Mouse (Mus musculus) MEL (cell line): ENCODE data around the gene Fbxw7. TPM values are rescaled to one million over a fixed set of nuclear protein-coding genes. Genes with fewer than 3 reads are reported as not detected.

Source experiments
- DNase-seq: peaks from one replicate; pipeline ENCODE4 v3.0.0; 2011; ENCODE audit warnings: low read depth, low spot score
- H3K27ac ChIP-seq: 2 replicates; pipeline ENCODE4 v1.5.1; 2012; ENCODE audit warnings: low read depth, mild to moderate bottlenecking, control low read depth, low read length, moderate library complexity; ENCODE audit not compliant: control insufficient read depth
- H3K27me3 ChIP-seq, 2 experiments: fragments of 150-350 bp in 1 of 2; sonication (generic) in 1 of 2; 2 replicates each; pipeline ENCODE4 v1.6.1; 2012; ENCODE audit warnings: low read length in 2 of 2, mild to moderate bottlenecking in 2 of 2, improper control_type of control experiment in 1 of 2, moderate library complexity in 1 of 2; ENCODE audit not compliant: insufficient read depth in 2 of 2, control insufficient read depth in 1 of 2
- H3K36me3 ChIP-seq, 2 experiments: 2 replicates each; pipeline ENCODE4 v1.6.1; 2012 to 2014; ENCODE audit warnings: low read length in 2 of 2, improper control_type of control experiment in 1 of 2, inconsistent platforms in 1 of 2, mild to moderate bottlenecking in 1 of 2; ENCODE audit not compliant: insufficient read depth in 2 of 2, control insufficient read depth in 1 of 2
- H3K4me1 ChIP-seq, 2 experiments: fragments of 150-350 bp in 1 of 2; sonication (generic) in 1 of 2; 2 replicates each; pipeline ENCODE4 v1.6.1; 2012; ENCODE audit warnings: low read length in 2 of 2, improper control_type of control experiment in 1 of 2, mild to moderate bottlenecking in 1 of 2; ENCODE audit not compliant: insufficient read depth in 2 of 2, control insufficient read depth in 1 of 2
- H3K4me3 ChIP-seq, 2 experiments: fragments of 150-350 bp in 1 of 2; sonication (generic) in 1 of 2; 2 replicates each; pipeline ENCODE4 v1.5.1; 2012; ENCODE audit warnings: low read depth in 2 of 2, low read length in 2 of 2, mild to moderate bottlenecking in 2 of 2, moderate library complexity in 2 of 2, control low read depth in 1 of 2, improper control_type of control experiment in 1 of 2; ENCODE audit not compliant: control insufficient read depth in 1 of 2, insufficient read depth in 1 of 2
- H3K79me2 ChIP-seq: 2 replicates; pipeline ENCODE4 v1.6.1; 2012; ENCODE audit warnings: mild to moderate bottlenecking, low read length, moderate library complexity; ENCODE audit not compliant: control insufficient read depth, poor library complexity, insufficient read depth
- H3K9ac ChIP-seq: 2 replicates; pipeline ENCODE4 v1.6.1; 2012; ENCODE audit warnings: low read depth, mild to moderate bottlenecking, control low read depth, low read length, moderate library complexity; ENCODE audit not compliant: control insufficient read depth, poor library complexity, severe bottlenecking
- H3K9me3 ChIP-seq: fragments of 150-350 bp; sonication (generic); replicated peaks from 2 replicates; pipeline ENCODE4 v1.6.1; 2012; ENCODE audit warnings: mild to moderate bottlenecking, low read length, improper control_type of control experiment, moderate library complexity; ENCODE audit not compliant: insufficient read depth
- CHD1 ChIP-seq: IDR thresholded peaks from 2 replicates; pipeline ENCODE4 v1.6.1; 2012; ENCODE audit warnings: low read depth, mild to moderate bottlenecking, inconsistent platforms, low read length, improper control_type of control experiment
- CTCF ChIP-seq, 3 experiments: IDR thresholded peaks in 2 of 3; conservative IDR thresholded peaks in 1 of 3; 2 replicates each; pipeline ENCODE4 v1.5.1; 2011 to 2012; ENCODE audit warnings: low read length in 3 of 3, low read depth in 2 of 3, mild to moderate bottlenecking in 2 of 3, improper control_type of control experiment in 1 of 3, inconsistent platforms in 1 of 3, mixed read lengths in 1 of 3, moderate library complexity in 1 of 3; ENCODE audit not compliant: control insufficient read depth in 1 of 3, insufficient read depth in 1 of 3, poor library complexity in 1 of 3, severe bottlenecking in 1 of 3
- ETS1 ChIP-seq: IDR thresholded peaks from 2 replicates; pipeline ENCODE4 v1.6.1; 2012; ENCODE audit warnings: low read depth, mild to moderate bottlenecking, inconsistent platforms, low read length, improper control_type of control experiment, moderate library complexity
- GATA1 ChIP-seq: IDR thresholded peaks from 2 replicates; pipeline ENCODE4 v1.6.1; 2011; ENCODE audit warnings: low read depth, low read length, improper control_type of control experiment
- HCFC1 ChIP-seq: IDR thresholded peaks from 2 replicates; pipeline ENCODE4 v1.6.1; 2012; ENCODE audit warnings: low read depth, mild to moderate bottlenecking, inconsistent platforms, low read length, improper control_type of control experiment, moderate library complexity
- JUND ChIP-seq: IDR thresholded peaks from 2 replicates; pipeline ENCODE4 v1.6.1; 2011; ENCODE audit warnings: low read depth, mild to moderate bottlenecking, improper control_type of control experiment, low read length
- MAFK ChIP-seq: IDR thresholded peaks from 2 replicates; pipeline ENCODE4 v1.6.1; 2011; ENCODE audit warnings: low read depth, mild to moderate bottlenecking, low read length, improper control_type of control experiment, borderline replicate concordance
- MAX ChIP-seq: IDR thresholded peaks from 2 replicates; pipeline ENCODE4 v1.6.1; 2011; ENCODE audit warnings: low read length, improper control_type of control experiment
- MEF2A ChIP-seq: IDR thresholded peaks from 2 replicates; pipeline ENCODE4 v1.6.1; 2014; ENCODE audit warnings: low read depth, mild to moderate bottlenecking, inconsistent platforms, low read length, improper control_type of control experiment; ENCODE audit not compliant: poor library complexity, insufficient replicate concordance, severe bottlenecking; ENCODE audit errors: extremely low read depth
- MYB ChIP-seq: IDR thresholded peaks from 2 replicates; pipeline ENCODE4 v1.6.1; 2011; ENCODE audit warnings: mild to moderate bottlenecking, low read depth, low read length, improper control_type of control experiment
- MYC ChIP-seq: IDR thresholded peaks from 2 replicates; pipeline ENCODE4 v1.6.1; 2011; ENCODE audit warnings: low read depth, mild to moderate bottlenecking, low read length, improper control_type of control experiment, moderate library complexity
- NELFE ChIP-seq: IDR thresholded peaks from 2 replicates; pipeline ENCODE4 v1.6.1; 2011; ENCODE audit warnings: low read depth, low read length, improper control_type of control experiment
- NRF1 ChIP-seq: IDR thresholded peaks from 2 replicates; pipeline ENCODE4 v1.6.1; 2014; ENCODE audit warnings: low read depth, mild to moderate bottlenecking, inconsistent platforms, low read length, improper control_type of control experiment, moderate library complexity; ENCODE audit not compliant: poor library complexity, insufficient read depth, severe bottlenecking
- POLR2A ChIP-seq, 2 experiments: IDR thresholded peaks; 2 replicates each; pipeline ENCODE4 v1.6.1; 2011 to 2012; ENCODE audit warnings: low read length in 2 of 2, mild to moderate bottlenecking in 2 of 2, control low read depth in 1 of 2, improper control_type of control experiment in 1 of 2, low read depth in 1 of 2, moderate library complexity in 1 of 2; ENCODE audit not compliant: control insufficient read depth in 1 of 2, insufficient read depth in 1 of 2, poor library complexity in 1 of 2
- POLR2AphosphoS2 ChIP-seq: IDR thresholded peaks from 2 replicates; pipeline ENCODE4 v1.6.1; 2011; ENCODE audit warnings: low read length, improper control_type of control experiment
- RAD21 ChIP-seq: IDR thresholded peaks from 2 replicates; pipeline ENCODE4 v1.6.1; 2011; ENCODE audit warnings: mild to moderate bottlenecking, low read depth, low read length, improper control_type of control experiment
- RCOR1 ChIP-seq: IDR thresholded peaks from 2 replicates; pipeline ENCODE4 v1.6.1; 2012; ENCODE audit warnings: low read depth, mild to moderate bottlenecking, inconsistent platforms, low read length, improper control_type of control experiment
- SIN3A ChIP-seq: IDR thresholded peaks from 2 replicates; pipeline ENCODE4 v1.6.1; 2012; ENCODE audit warnings: low read length, improper control_type of control experiment, inconsistent platforms
- SMC3 ChIP-seq: IDR thresholded peaks from 2 replicates; pipeline ENCODE4 v1.6.1; 2011; ENCODE audit warnings: low read depth, low read length, improper control_type of control experiment
- TBP ChIP-seq: IDR thresholded peaks from 2 replicates; pipeline ENCODE4 v1.8.0; 2011; ENCODE audit warnings: low read depth, low read length, improper control_type of control experiment
- TCF12 ChIP-seq: IDR thresholded peaks from 2 replicates; pipeline ENCODE4 v1.6.1; 2014; ENCODE audit warnings: low read depth, mild to moderate bottlenecking, inconsistent platforms, low read length, improper control_type of control experiment, moderate library complexity
- UBTF ChIP-seq: IDR thresholded peaks from 2 replicates; pipeline ENCODE4 v1.6.1; 2012; ENCODE audit warnings: low read depth, mild to moderate bottlenecking, inconsistent platforms, low read length, improper control_type of control experiment, moderate library complexity, borderline replicate concordance; ENCODE audit not compliant: insufficient read depth
- USF2 ChIP-seq, 2 experiments: IDR thresholded peaks; 2 replicates each; pipeline ENCODE4 v1.6.1; 2011 to 2012; ENCODE audit warnings: improper control_type of control experiment in 2 of 2, low read length in 2 of 2, borderline replicate concordance in 1 of 2, inconsistent platforms in 1 of 2, low read depth in 1 of 2, mild to moderate bottlenecking in 1 of 2; ENCODE audit not compliant: insufficient read depth in 1 of 2
- ZC3H11A ChIP-seq: IDR thresholded peaks from 2 replicates; pipeline ENCODE4 v1.6.1; 2012; ENCODE audit warnings: low read depth, mild to moderate bottlenecking, inconsistent platforms, low read length, improper control_type of control experiment
- ZKSCAN1 ChIP-seq: IDR thresholded peaks from 2 replicates; pipeline ENCODE4 v1.6.1; 2012; ENCODE audit warnings: low read depth, mild to moderate bottlenecking, inconsistent platforms, low read length, improper control_type of control experiment, moderate library complexity
- ZMIZ1 ChIP-seq: IDR thresholded peaks from 2 replicates; pipeline ENCODE4 v1.6.1; 2012; ENCODE audit warnings: low read depth, mild to moderate bottlenecking, inconsistent platforms, low read length, improper control_type of control experiment, moderate library complexity
- polyA plus RNA-seq, 2 experiments: library from polyadenylated mRNA; stranded (reverse) in 1 of 2; unstranded in 1 of 2; fragments of >175 nt in 1 of 2; fragments of >200 nt in 1 of 2; gene quantifications; 2 replicates each; pipeline versions ENCODE4 v1.2.1 to v1.2.4; 2012; ENCODE audit warnings: low replicate concordance in 2 of 2, low read depth in 1 of 2; ENCODE audit not compliant: insufficient read length in 2 of 2, insufficient read depth in 1 of 2, missing spikeins in 1 of 2
- total RNA-seq: library from RNA; depleted of rRNA; stranded (reverse); fragments of 300-350 nt; gene quantifications from 2 replicates; pipeline ENCODE4 v1.2.3, GENCODE M21; 2012

Fbxw7 gene
- total and polyA plus RNA-seq, 3 experiments, result 11.8 to 14.5 TPM; not detected in 1

DNA sequence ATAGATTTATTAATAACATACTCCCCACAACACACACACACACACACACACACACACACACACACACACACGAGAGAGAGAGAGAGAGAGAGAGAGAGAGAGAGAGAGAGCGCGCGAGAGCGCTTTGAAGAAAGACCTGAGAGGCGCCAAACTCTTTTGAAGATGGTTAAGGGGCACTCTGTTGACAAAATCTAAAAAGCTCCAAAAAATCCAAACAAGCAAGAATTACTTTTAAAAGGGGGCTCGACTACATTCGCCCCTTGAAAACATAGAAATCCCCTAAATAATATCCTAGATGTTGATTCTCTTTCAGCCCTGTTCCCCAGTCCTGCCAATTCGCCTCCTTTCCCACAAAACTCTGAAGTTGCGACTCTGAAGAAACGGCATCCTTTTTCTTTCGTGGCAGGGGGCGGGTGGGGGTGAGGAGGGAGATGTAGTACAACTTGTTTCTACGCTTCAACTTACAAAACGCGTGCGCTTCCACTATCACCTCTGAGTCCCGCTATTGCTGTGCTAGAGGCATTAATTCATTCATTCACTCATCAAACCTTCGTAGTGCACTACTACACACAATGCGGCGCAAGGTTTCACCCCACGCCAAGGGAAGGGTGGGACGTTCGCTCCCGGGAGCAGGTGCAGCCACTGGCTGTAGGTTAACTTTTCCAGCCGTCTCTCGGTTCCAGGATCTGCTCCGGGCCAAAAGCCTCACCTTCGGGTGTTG, 1.5 kb upstream of the Fbxw7 start:
- Histone ChIP-seq H3K36me3 (peaks cover 2 to 41% of the 10 kb centered on the region in 2 experiments; a peak in 3 of 4 replicates), H3K79me2 (peaks cover 33% of the 10 kb centered on the region), H3K4me1 (peaks cover 12 to 24% of the 10 kb centered on the region in 2 experiments), H3K9ac (peak overlapping the region; percentile 94), H3K9me3 (no peaks in the 10 kb centered on the region), H3K4me3 (peak overlapping the region; percentile 78 to 82), H3K27me3 (no peaks in the 10 kb centered on the region), H3K27ac (peak overlapping the region; percentile 90)
- DNase-seq, result peak; percentile 53
- TF ChIP-seq MEF2A (no peak), TCF12 (no peak), CHD1 (peak; percentile 59; the same call in 1 of the 2 replicates), NRF1 (0 out of 2 replicates have a peak, but pooled peaks have one; percentile 6), JUND (peak; percentile 90), POLR2A (IDR thresholded peaks at IDR 0.05; ENCODE audit: control insufficient read depth in 1 of 2, insufficient read depth in 1 of 2, low read depth in 1 of 2, low read length in 2 of 2, poor library complexity in 1 of 2) (0 out of 4 replicates have a peak, but pooled peaks of 1 of the 2 experiments have one; percentile 87), ZC3H11A (no peak), POLR2AphosphoS2 (no peak), MAX (0 out of 2 replicates have a peak, but pooled peaks have one; percentile 19)

DNA sequence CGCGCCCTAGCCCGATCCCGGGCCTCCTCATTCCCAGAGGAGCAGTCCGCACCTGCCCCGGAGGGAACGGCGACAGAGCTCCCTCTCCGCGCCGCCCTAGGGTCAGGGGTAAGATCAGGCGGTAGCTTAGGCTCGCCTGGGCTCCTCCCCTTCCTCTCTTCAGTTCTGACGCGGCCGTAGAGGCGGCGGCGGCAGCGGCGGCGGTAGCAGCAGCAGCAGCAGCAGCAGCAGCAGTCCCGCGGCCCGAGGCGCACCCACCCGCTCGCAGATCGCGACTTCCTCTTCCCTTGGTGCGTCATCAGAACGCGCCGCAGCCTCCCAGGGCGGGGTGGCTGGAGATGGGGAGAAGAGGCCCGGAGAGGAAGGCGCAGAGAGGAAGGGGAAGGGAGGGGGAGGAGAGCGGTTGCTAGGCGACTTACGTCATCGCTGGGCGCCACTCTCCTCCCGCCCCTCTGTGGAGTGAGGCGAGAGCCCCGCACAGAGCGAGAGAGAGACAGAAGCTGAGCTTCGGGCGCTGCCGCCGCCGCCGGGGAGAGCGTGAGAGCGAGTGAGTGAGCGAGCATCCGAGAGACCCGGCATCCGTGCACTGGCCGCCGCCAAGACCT, 809 bp upstream of the Fbxw7 start:
- peak overlapping the region; percentile 82 to 97 for H3K4me3 ChIP-seq
- peak; percentile 100 for DNase-seq
- H3K9me3 ChIP-seq, result no peaks in the 10 kb centered on the region
- TF ChIP-seq NELFE (peak; percentile 95), MYC (no peak), MAFK (no peak), UBTF (0 out of 2 replicates have a peak, but pooled peaks have one; percentile 66), RAD21 (no peak), SIN3A (peak; percentile 97), USF2 (IDR thresholded peaks at IDR 0.05; ENCODE audit: borderline replicate concordance in 1 of 2, insufficient read depth in 1 of 2, low read depth in 1 of 2, low read length in 2 of 2) (no peak), CHD1 (no peak), HCFC1 (peak; percentile 92), CTCF (IDR thresholded peaks at IDR 0.05 in 2 of 3, conservative IDR thresholded peaks at IDR 0.05 in 1 of 3; ENCODE audit: control insufficient read depth in 1 of 3, insufficient read depth in 1 of 3, low read depth in 2 of 3, low read length in 3 of 3, poor library complexity in 1 of 3, severe bottlenecking in 1 of 3) (no peak), JUND (no peak), NRF1 (peak; percentile 21; the same call in 1 of the 2 replicates), ZC3H11A (peak; percentile 19; the same call in 1 of the 2 replicates), MEF2A (no peak), TBP (peak; percentile 79), TCF12 (peak; percentile 60; the same call in 1 of the 2 replicates), ETS1 (peak; percentile 71), SMC3 (no peak), ZMIZ1 (peak; percentile 90), RCOR1 (no peak), ZKSCAN1 (no peak), GATA1 (no peak), MYB (no peak), POLR2AphosphoS2 (peak; percentile 84), MAX (0 out of 2 replicates have a peak, but pooled peaks have one; percentile 2)

More for the DNA sequence above, 809 bp upstream of the Fbxw7 start:
- Histone ChIP-seq H3K9ac (peak overlapping the region; percentile 94), H3K27ac (peak overlapping the region; percentile 90), H3K79me2 (peaks cover 36% of the 10 kb centered on the region), H3K4me1 (peaks cover 12 to 21% of the 10 kb centered on the region in 2 experiments), H3K36me3 (peaks cover 2 to 39% of the 10 kb centered on the region in 2 experiments; a peak in 3 of 4 replicates), H3K27me3 (no peaks in the 10 kb centered on the region)
